Mouse (Mus musculus): ENCODE data around the gene Rangrf. TPM values are rescaled to one million over a fixed set of nuclear protein-coding genes. Genes with fewer than 3 reads are reported as not detected.

Gene Rangrf
- 17.1 and 49.9 TPM in 2 replicates for polyA plus RNA-seq (2012; rRNA removed; ENCODE audit: low replicate concordance)

GRCm38 (mm10) chr11:68975085-68975484, at the start of gene Rangrf:
Rangrf (minus strand) TSS chr11:68975185.

GRCm38 (mm10) chr11:69015644-69016441, 40.9 kb upstream of the Rangrf start, which contains the start of gene Ctc1:
Ctc1 (plus strand) TSS chr11:69015911.

GRCm38 (mm10) chr11:69008182-69009121, 33.5 kb upstream of the Rangrf start, which contains the start of gene Pfas:
Pfas (minus strand) TSS chr11:69008460.

GRCm38 (mm10) chr11:68967337-68968282, 7.4 kb downstream of the Rangrf start, which contains the start of gene Slc25a35:
Slc25a35 (plus strand) TSS chr11:68968131.

GRCm38 (mm10) chr11:68957308-68957707, 17.7 kb downstream of the Rangrf start, which contains the start of gene Arhgef15:
Arhgef15 (minus strand) TSS chr11:68957480.

GRCm38 (mm10) chr11:68926981-68927380, 48.0 kb downstream of the Rangrf start, which contains the start of gene Odf4:
Odf4 (minus strand) TSS chr11:68927081.

Other genes with a start within 250 kb of the Rangrf start
- 84.5 and 87.3 TPM in 2 replicates for gene Ndel1, start 103.3 kb downstream of the Rangrf start, polyA plus RNA-seq (2012; rRNA removed; ENCODE audit: low replicate concordance)
- gene Rnf222, start 86.6 kb downstream of the Rangrf start, polyA plus RNA-seq (2012; rRNA removed; ENCODE audit: low replicate concordance): 0.19 TPM in 1 of 2 replicates, not detected in the other
- 637 and 1,128 TPM in 2 replicates for gene Rpl26, start 73.6 kb downstream of the Rangrf start, polyA plus RNA-seq (2012; rRNA removed; ENCODE audit: low replicate concordance)
- not detected in 2 replicates for gene Odf4, start 48.1 kb downstream of the Rangrf start, polyA plus RNA-seq (2012; rRNA removed; ENCODE audit: low replicate concordance)
- 70.7 and 114 TPM in 2 replicates for gene Arhgef15, start 17.7 kb downstream of the Rangrf start, polyA plus RNA-seq (2012; rRNA removed; ENCODE audit: low replicate concordance)
- gene Slc25a35, start 7.1 kb downstream of the Rangrf start, polyA plus RNA-seq (2012; rRNA removed; ENCODE audit: low replicate concordance): 107 and 135 TPM in 2 replicates
- gene Pfas, start 33.3 kb upstream of the Rangrf start, polyA plus RNA-seq (2012; rRNA removed; ENCODE audit: low replicate concordance): 11.0 and 12.9 TPM in 2 replicates
- 36.3 and 36.6 TPM in 2 replicates for gene Ctc1, start 40.7 kb upstream of the Rangrf start, polyA plus RNA-seq (2012; rRNA removed; ENCODE audit: low replicate concordance)
- gene Aurkb, start 70.5 kb upstream of the Rangrf start, polyA plus RNA-seq (2012; rRNA removed; ENCODE audit: low replicate concordance): 5.5 and 18.1 TPM in 2 replicates
- 14.9 and 32.7 TPM in 2 replicates for gene Borcs6, start 84.5 kb upstream of the Rangrf start, polyA plus RNA-seq (2012; rRNA removed; ENCODE audit: low replicate concordance)
- 24.3 and 24.6 TPM in 2 replicates for gene Tmem107, start 95.6 kb upstream of the Rangrf start, polyA plus RNA-seq (2012; rRNA removed; ENCODE audit: low replicate concordance)
- 115 and 123 TPM in 2 replicates for gene Vamp2, start 113.3 kb upstream of the Rangrf start, polyA plus RNA-seq (2012; rRNA removed; ENCODE audit: low replicate concordance)
- 30.1 and 37.1 TPM in 2 replicates for gene Per1, start 120.0 kb upstream of the Rangrf start, polyA plus RNA-seq (2012; rRNA removed; ENCODE audit: low replicate concordance)
- 0.29 and 1.0 TPM in 2 replicates for gene Hes7, start 145.2 kb upstream of the Rangrf start, polyA plus RNA-seq (2012; rRNA removed; ENCODE audit: low replicate concordance)
- gene 9130213A22Rik, start 147.4 kb upstream of the Rangrf start, polyA plus RNA-seq (2012; rRNA removed; ENCODE audit: low replicate concordance): 1.1 and 1.8 TPM in 2 replicates
- gene Aloxe3, start 150.7 kb upstream of the Rangrf start, polyA plus RNA-seq (2012; rRNA removed; ENCODE audit: low replicate concordance): 1.8 and 2.6 TPM in 2 replicates
- gene Alox12b, start 181.8 kb upstream of the Rangrf start, polyA plus RNA-seq (2012; rRNA removed; ENCODE audit: low replicate concordance): 0.05 and 1.6 TPM in 2 replicates
- 0.08 TPM in 1 of 2 replicates, not detected in the other for gene Alox8, start 222.7 kb upstream of the Rangrf start, polyA plus RNA-seq (2012; rRNA removed; ENCODE audit: low replicate concordance)